Comparison of ENCODE assay signal across 10 mouse cellular contexts in the genomic region with DNA sequence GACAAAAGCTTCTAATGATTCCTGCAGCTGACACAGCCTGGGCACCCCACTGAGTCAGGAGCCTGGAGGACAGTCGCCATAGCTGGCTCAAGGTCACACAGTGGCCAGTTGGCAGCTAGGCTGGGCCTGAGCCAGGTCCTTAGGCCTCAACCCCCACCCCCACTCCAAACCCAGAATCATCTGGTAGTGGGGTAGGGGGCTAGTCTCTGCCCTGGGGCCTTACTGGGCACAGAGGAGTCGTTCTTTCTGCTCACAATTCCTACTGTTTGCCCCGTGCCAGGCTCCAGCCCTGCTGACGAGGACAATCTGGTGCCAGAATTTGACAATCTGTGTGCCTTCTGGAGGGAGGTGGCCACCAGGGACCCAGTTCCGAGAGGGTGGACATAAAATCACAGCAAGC.
DNase-seq lines count a peak whose midpoint lies in the region; ATAC-seq and TF ChIP-seq lines count a peak whose summit lies in the region.
"Had no signal": no experiment of that assay in that cellular context is flagged by ENCODE, and none has a peak within 500 bp of the region (broad histone marks: within the 10 kb centered on the region; RNA-seq: fewer than 3 reads in every experiment).

No protein-coding gene starts in this region.

- WGBS in hindbrain, embryonic 11.5 days = 37% methylated on average over 5 of the region's 5 CpGs

- no peak overlapping the region for H3K9ac ChIP-seq in ES-E14 (ENCODE audit: insufficient read depth, low read depth, low read length, poor library complexity, severe bottlenecking)
- H3K9ac ChIP-seq in hindbrain, embryonic 11.5 days (ENCODE audit: low read depth, low read length) = 0 out of 2 replicates have a peak overlapping the region, but pooled peaks have one; percentile 11
- H3K9ac ChIP-seq: liver, embryonic 15.5 days had no signal

- peak overlapping the region; percentile 59; the same call in 1 of the 2 replicates for H3K27ac ChIP-seq in ES-E14 (ENCODE audit: insufficient read depth, low read depth, low read length, poor library complexity, severe bottlenecking)
- no peak overlapping the region for H3K27ac ChIP-seq in hindbrain, embryonic 11.5 days (ENCODE audit: low read depth, low read length)
- H3K27ac ChIP-seq: liver, embryonic 15.5 days had no signal

- H3K4me3 ChIP-seq in ES-E14 (ENCODE audit: insufficient read depth in 1 of 2, low read depth in 1 of 2, low read length in 2 of 2, poor library complexity in 1 of 2, severe bottlenecking in 1 of 2) = no peak overlapping the region
- no peak overlapping the region for H3K4me3 ChIP-seq in hindbrain, embryonic 11.5 days (ENCODE audit: low read depth, low read length)
- H3K4me3 ChIP-seq: liver, embryonic 15.5 days had no signal

- H3K36me3 ChIP-seq in ES-E14 (ENCODE audit: control insufficient read depth, insufficient read depth, low read length, poor library complexity, severe bottlenecking) = no peaks in the 10 kb centered on the region
- H3K36me3 ChIP-seq in hindbrain, embryonic 11.5 days (ENCODE audit: control insufficient read depth, insufficient read depth, low read length) = no peaks in the 10 kb centered on the region
- H3K36me3 ChIP-seq: liver, embryonic 15.5 days had no signal

- peak; percentile 40 for DNase-seq in kidney, adult 18-20 months
- DNase-seq in kidney, adult 8-10 months = no peak
- DNase-seq in ES-E14 (ENCODE audit: low read depth, low spot score) = no peak
- DNase-seq in adipocyte (ENCODE audit: low spot score) = peak; percentile 75
- no peak for DNase-seq in hindbrain, embryonic 11.5 days (ENCODE audit: low spot score)
- no peak for DNase-seq in lung, postnatal 14 days
- DNase-seq in spleen, postnatal 36 days (ENCODE audit: low spot score in 2 of 2) = no peak
- no peak for DNase-seq in embryo, embryonic 9.5 days (ENCODE audit: extremely low spot score)
- DNase-seq: right cerebral cortex, postnatal 4 days had no signal

- ATAC-seq in hindbrain, embryonic 11.5 days (ENCODE audit: low FRiP score) = no peak

- H3K4me1 ChIP-seq in ES-E14 (ENCODE audit: control insufficient read depth in 2 of 2, insufficient read depth in 2 of 2, low read length in 2 of 2, poor library complexity in 1 of 2) = peaks cover 0 to 14% of the 10 kb centered on the region in 2 experiments; a peak in 1 of 4 replicates
- peaks cover 4% of the 10 kb centered on the region for H3K4me1 ChIP-seq in hindbrain, embryonic 11.5 days (replicated peaks; ENCODE audit: control insufficient read depth, insufficient read depth, low read length)

- H3K27me3 ChIP-seq in hindbrain, embryonic 11.5 days (ENCODE audit: control insufficient read depth, insufficient read depth, low read length) = no peaks in the 10 kb centered on the region

- H3K4me2 ChIP-seq in hindbrain, embryonic 11.5 days (replicated peaks; ENCODE audit: low read depth, low read length) = no peak overlapping the region
- H3K4me2 ChIP-seq: liver, embryonic 15.5 days had no signal

- in situ Hi-C loops in ES-E14 (cut with MboI; ENCODE audit: low sequenced_read_pairs in 2 of 2, unreplicated experiment in 2 of 2) = no loop called here

- H3K9me3 ChIP-seq in ES-E14 (ENCODE audit: control insufficient read depth, insufficient read depth, low read depth, low read length) = no peaks in the 10 kb centered on the region
- H3K9me3 ChIP-seq in hindbrain, embryonic 11.5 days (ENCODE audit: control insufficient read depth, low read length) = no peaks in the 10 kb centered on the region
- H3K9me3 ChIP-seq: liver, embryonic 15.5 days had no signal

TF ChIP-seq in ES-E14, 5 proteins besides CTCF, POLR2A, EP300 and RAD21:
- TF ChIP-seq HCFC1 (IDR thresholded peaks at IDR 0.05; ENCODE audit: borderline replicate concordance, insufficient read depth, low read length) = no peak
- no peak for TF ChIP-seq ZNF384 (IDR thresholded peaks at IDR 0.05; ENCODE audit: low read depth, low read length)
- no peak for TF ChIP-seq MAFK (IDR thresholded peaks at IDR 0.05; ENCODE audit: insufficient read depth, low read depth, low read length)
- no peak for TF ChIP-seq CHD2 (IDR thresholded peaks at IDR 0.05; ENCODE audit: low read depth, low read length)
- TF ChIP-seq ZC3H11A (IDR thresholded peaks at IDR 0.05; ENCODE audit: borderline replicate concordance, low read depth, low read length) = no peak

Comparison
In these comparisons a context has a peak if more than half of its experiments do, and no peak if none do; other contexts are left out.
1. DNase-seq: peak in kidney, adult 18-20 months (single experiment) and adipocyte (single experiment); none in kidney, adult 8-10 months (0 of 2), ES-E14 (single experiment), hindbrain, embryonic 11.5 days (single experiment), lung, postnatal 14 days (single experiment), spleen, postnatal 36 days (0 of 2) and embryo, embryonic 9.5 days (single experiment).